Mouse (Mus musculus): ENCODE data around the gene Adh5. TPM values are rescaled to one million over a fixed set of nuclear protein-coding genes. Genes with fewer than 3 reads are reported as not detected.
"Not testable (repeated sequence)": the region's sequence is repeated elsewhere in the genome, so short reads cannot be mapped to it uniquely, and the experiment has no call there.

Gene Adh5
- polyA plus RNA-seq, 1 experiment from 2014 or later, result 237 TPM

DNA sequence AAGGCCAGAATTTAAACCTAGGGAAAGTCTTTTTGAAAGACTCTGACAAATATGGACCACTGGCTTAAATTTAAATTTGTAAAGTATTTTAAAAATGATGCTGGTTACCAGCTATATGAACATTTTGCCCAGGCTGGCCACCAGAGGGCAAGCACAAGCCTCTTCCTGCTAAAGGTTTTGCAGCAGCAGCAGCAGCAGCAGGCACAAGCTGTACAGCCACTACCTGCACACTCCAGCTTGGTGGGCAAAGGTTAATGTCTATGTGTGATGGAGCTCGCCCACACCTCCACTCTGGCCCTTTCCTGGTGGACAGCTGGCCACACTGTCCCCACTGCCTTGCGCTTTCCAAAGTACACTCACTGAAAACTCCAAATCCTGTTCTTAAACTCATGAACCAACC, 20.2 kb downstream of the Adh5 start:
- Histone ChIP-seq H3K4me2 (replicated peaks) (no peak overlapping the region), H3K27me3 (no peaks in the 10 kb centered on the region), H3K9me3 (no peaks in the 10 kb centered on the region), H3K9ac (no peak overlapping the region), H3K36me3 (peaks cover 68% of the 10 kb centered on the region), H3K4me3 (no peak overlapping the region), H3K27ac (no peak overlapping the region), H3K4me1 (no peaks in the 10 kb centered on the region)
- 82% methylated on average over 2 of the region's 2 CpGs for WGBS
- ATAC-seq (ENCODE audit: insufficient number of reproducible peaks, insufficient read depth, low FRiP score, low TSS enrichment), result no peak

GRCm38 (mm10) chr3:138463807-138464206, 20.9 kb downstream of the Adh5 start:
- H3K27ac ChIP-seq, result no peak overlapping the region
- H3K4me3 ChIP-seq, result no peak overlapping the region
- 90% methylated on average over 6 of the region's 6 CpGs for WGBS
- H3K9ac ChIP-seq, result no peak overlapping the region
- no peak overlapping the region for H3K4me2 ChIP-seq (replicated peaks)
- H3K36me3 ChIP-seq, result peaks cover 66% of the 10 kb centered on the region
- ATAC-seq (ENCODE audit: insufficient number of reproducible peaks, insufficient read depth, low FRiP score, low TSS enrichment), result no peak
- no peaks in the 10 kb centered on the region for H3K4me1 ChIP-seq
- H3K27me3 ChIP-seq, result no peaks in the 10 kb centered on the region
- no peaks in the 10 kb centered on the region for H3K9me3 ChIP-seq

DNA sequence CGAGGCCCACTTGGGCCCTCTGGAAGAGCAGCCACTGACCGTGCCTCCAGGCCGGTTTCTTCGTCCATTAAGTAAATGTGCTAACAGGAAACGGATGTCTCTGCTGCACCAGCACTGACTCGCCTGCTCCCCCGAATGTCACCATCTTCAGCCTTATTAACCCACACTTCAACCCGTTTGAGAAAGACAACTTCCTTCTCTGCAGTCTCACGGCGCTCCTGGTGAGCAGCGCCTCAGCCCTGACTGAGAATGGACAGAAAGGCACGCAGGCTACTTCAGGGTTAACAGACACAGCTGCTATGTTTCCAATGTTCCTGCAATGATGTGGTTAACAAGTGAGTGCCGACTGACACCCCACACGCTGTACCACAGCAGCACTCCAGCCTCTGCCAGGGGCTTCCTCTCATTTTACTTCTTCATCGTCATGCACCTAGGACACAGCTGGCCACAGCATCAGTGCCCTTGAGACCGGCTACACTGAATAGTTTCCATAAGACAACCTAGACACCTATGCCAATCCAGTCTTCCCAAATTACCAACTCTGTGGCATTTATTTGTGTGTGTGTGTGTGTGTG, 21.8 kb downstream of the Adh5 start:
- H3K36me3 ChIP-seq, result peaks cover 64% of the 10 kb centered on the region

GRCm38 (mm10) chr3:138466656-138467055, 23.8 kb downstream of the Adh5 start:
- not testable (repeated sequence) for ATAC-seq (ENCODE audit: insufficient number of reproducible peaks, insufficient read depth, low FRiP score, low TSS enrichment); H3K9me3 ChIP-seq; H3K27me3 ChIP-seq; H3K4me2 ChIP-seq (replicated peaks); H3K4me1 ChIP-seq; H3K4me3 ChIP-seq; H3K27ac ChIP-seq; H3K9ac ChIP-seq
- H3K36me3 ChIP-seq, result peaks cover 60% of the 10 kb centered on the region
- WGBS, result 94% methylated on average over 1 of the region's 1 CpGs

More for the DNA sequence above, 21.8 kb downstream of the Adh5 start:
- Histone ChIP-seq H3K9me3 (no peaks in the 10 kb centered on the region), H3K9ac (no peak overlapping the region), H3K4me1 (no peaks in the 10 kb centered on the region), H3K27me3 (no peaks in the 10 kb centered on the region), H3K4me3 (no peak overlapping the region), H3K27ac (no peak overlapping the region), H3K4me2 (replicated peaks) (no peak overlapping the region)
- WGBS, result 66% methylated on average over 16 of the region's 16 CpGs
- no peak for ATAC-seq (ENCODE audit: insufficient number of reproducible peaks, insufficient read depth, low FRiP score, low TSS enrichment)

DNA sequence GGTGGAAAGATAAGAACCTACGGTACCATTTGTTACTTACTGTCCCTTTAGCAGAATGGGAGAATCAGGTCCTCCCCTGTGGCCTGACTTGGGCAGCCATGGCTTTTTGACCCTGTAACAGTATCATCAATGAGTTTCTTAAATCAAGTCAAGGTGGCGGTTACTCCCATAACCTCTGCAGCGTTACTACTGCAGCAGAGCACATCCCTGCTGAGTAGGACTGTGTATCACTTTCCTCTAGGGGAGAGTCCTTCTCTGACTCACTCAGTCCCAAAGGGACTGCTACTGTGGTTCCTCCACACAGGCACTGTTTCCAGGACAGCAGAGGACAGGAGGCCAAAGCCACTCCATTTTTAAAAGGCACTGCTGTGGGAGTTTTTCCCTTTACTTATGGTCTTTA, 28.2 kb downstream of the Adh5 start:
- H3K4me3 ChIP-seq, result no peak overlapping the region
- no peak overlapping the region for H3K9ac ChIP-seq
- ATAC-seq (ENCODE audit: insufficient number of reproducible peaks, insufficient read depth, low FRiP score, low TSS enrichment), result no peak
- H3K4me1 ChIP-seq, result no peaks in the 10 kb centered on the region
- H3K27ac ChIP-seq, result no peak overlapping the region
- H3K36me3 ChIP-seq, result peaks cover 37% of the 10 kb centered on the region
- H3K4me2 ChIP-seq (replicated peaks), result no peak overlapping the region
- H3K27me3 ChIP-seq, result no peaks in the 10 kb centered on the region
- WGBS, result 62% methylated on average over 3 of the region's 3 CpGs
- no peaks in the 10 kb centered on the region for H3K9me3 ChIP-seq

- Histone ChIP-seq H3K9ac (no peak overlapping the region), H3K4me1 (no peaks in the 10 kb centered on the region), H3K36me3 (peaks cover 22% of the 10 kb centered on the region), H3K9me3 (no peaks in the 10 kb centered on the region), H3K4me3 (no peak overlapping the region), H3K27me3 (no peaks in the 10 kb centered on the region), H3K4me2 (replicated peaks) (no peak overlapping the region), H3K27ac (no peak overlapping the region)
- WGBS, result 92% methylated on average over 8 of the region's 8 CpGs
- ATAC-seq (ENCODE audit: insufficient number of reproducible peaks, insufficient read depth, low FRiP score, low TSS enrichment), result no peak
Observed at GRCm38 (mm10) chr3:138479489-138479888, 36.6 kb downstream of the Adh5 start.

DNA sequence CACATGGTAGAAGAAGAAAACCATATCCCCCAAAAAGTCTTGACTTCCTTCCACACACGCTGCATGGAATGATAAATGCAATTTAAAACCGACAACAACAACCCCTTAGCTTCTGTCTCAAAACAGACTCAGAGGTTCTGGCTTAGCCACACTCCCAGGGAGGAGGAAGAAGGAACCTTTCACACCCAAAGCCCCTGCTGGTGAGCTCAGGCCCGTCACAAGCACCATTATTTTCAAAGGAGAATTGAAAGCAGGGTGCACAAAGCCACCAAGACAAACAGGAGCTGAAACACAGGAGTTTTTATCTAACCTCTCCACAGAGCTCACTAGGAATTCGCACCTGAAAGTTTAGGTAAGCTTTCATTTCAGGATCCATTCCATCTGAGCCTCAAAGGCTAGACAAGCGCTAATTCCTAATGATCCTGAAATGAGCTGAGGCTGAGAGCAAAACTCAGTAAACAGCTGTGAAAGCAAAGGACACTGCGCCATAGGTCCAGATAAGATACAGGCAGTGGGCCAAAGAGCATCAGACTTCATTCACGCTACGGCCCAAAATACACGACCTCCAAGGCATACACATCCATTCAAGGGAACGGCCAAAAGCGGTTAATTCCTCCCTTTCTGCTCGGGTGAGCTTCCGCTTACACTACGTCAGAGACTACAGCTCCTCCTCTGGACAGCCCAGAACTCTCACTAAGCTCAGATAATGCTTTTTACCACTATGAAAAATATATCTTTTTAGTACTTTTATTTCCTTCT, 38.8 kb downstream of the Adh5 start:
- no peak overlapping the region for H3K4me3 ChIP-seq
- H3K9ac ChIP-seq, result no peak overlapping the region
- peaks cover 37% of the 10 kb centered on the region for H3K36me3 ChIP-seq
- no peak for ATAC-seq (ENCODE audit: insufficient number of reproducible peaks, insufficient read depth, low FRiP score, low TSS enrichment)
- no peak overlapping the region for H3K4me2 ChIP-seq (replicated peaks)
- H3K4me1 ChIP-seq, result no peaks in the 10 kb centered on the region
- H3K27ac ChIP-seq, result no peak overlapping the region
- no peaks in the 10 kb centered on the region for H3K9me3 ChIP-seq
- WGBS, result 81% methylated on average over 14 of the region's 14 CpGs
- no peaks in the 10 kb centered on the region for H3K27me3 ChIP-seq

DNA sequence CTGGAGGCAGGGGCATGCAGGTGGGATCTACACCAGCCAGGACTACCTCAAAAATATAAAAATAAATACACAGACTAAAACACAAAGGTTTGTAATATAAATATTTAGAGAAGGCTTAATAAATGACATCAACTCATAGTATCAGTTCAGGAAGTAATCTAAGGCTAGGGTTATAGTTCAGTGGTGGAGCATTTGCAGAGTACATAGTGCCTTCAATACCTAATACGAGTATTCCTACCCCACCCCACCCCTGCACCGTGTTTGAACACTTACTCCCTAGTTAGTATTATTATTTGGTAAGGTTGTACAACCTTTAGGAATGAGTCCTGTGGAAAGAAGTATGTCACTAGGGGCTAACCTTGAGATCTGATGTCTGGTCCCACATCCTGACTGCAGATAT, 40.3 kb downstream of the Adh5 start:
- Histone ChIP-seq H3K27ac (no peak overlapping the region), H3K36me3 (peaks cover 38% of the 10 kb centered on the region), H3K27me3 (no peaks in the 10 kb centered on the region), H3K9me3 (no peaks in the 10 kb centered on the region), H3K4me3 (no peak overlapping the region), H3K4me1 (peaks cover 6% of the 10 kb centered on the region), H3K4me2 (replicated peaks) (no peak overlapping the region), H3K9ac (no peak overlapping the region)
- 96% methylated on average over 2 of the region's 2 CpGs for WGBS
- no peak for ATAC-seq (ENCODE audit: insufficient number of reproducible peaks, insufficient read depth, low FRiP score, low TSS enrichment)

GRCm38 (mm10) chr3:138488584-138489326, 45.9 kb downstream of the Adh5 start:
- H3K27me3 ChIP-seq, result no peaks in the 10 kb centered on the region
- ATAC-seq (ENCODE audit: insufficient number of reproducible peaks, insufficient read depth, low FRiP score, low TSS enrichment), result peak; percentile 53
- WGBS, result under 1% methylated on average over 61 of the region's 61 CpGs

DNA sequence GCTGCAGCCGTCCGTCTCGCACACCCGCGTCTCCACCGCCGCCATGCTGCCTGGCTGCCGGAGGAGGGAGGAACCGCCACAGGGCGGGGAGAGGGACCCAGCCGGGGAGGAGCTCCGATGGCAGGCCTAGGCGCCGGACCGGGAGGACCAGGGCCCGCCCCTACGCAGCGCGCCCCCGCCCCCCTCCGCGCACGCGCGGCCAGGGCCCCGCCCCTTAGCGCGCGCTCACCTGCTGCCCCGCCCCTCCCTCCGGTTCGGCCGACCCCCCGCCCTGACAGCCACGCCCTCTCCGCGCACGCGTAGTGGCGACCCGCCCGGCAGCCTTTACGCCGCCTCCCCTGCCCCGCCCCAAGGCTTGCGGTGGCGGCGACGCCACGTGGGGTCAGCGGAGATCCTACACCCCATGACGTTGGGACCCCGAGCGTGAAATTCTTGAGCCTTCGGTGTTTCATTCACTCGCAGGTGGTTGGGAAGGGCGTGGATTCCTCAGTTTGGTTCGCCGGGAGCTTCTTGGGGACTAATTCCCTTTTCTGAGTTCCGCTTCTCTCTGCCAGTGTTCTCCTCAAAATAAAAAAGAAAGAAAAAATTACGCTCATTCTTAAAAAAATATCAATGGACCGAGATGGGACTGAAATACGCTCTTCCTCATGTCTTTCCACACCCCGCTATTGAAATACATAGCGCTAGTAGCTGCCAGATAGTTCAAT, 46.6 kb downstream of the Adh5 start, which contains the start of gene Metap1:
Metap1 (minus strand) TSS at position 189 of the 707 bp plus-strand sequence.
- Histone ChIP-seq H3K9ac (peak within 1 kb of the TSS; percentile 95), H3K4me2 (replicated peaks) (peak within 1 kb of the TSS; percentile 78), H3K4me1 (peaks cover 8% of the 10 kb centered on the region), H3K27me3 (no peaks in the 10 kb centered on the region), H3K27ac (peak within 1 kb of the TSS; percentile 76), H3K9me3 (no peaks in the 10 kb centered on the region), H3K36me3 (peaks cover 16% of the 10 kb centered on the region), H3K4me3 (peak within 1 kb of the TSS; percentile 91)
- under 1% methylated on average over 42 of the region's 65 CpGs for WGBS
- ATAC-seq (ENCODE audit: insufficient number of reproducible peaks, insufficient read depth, low FRiP score, low TSS enrichment), result peak; percentile 98

More at GRCm38 (mm10) chr3:138488584-138489326, 45.9 kb downstream of the Adh5 start:
- Histone ChIP-seq H3K36me3 (peaks cover 17% of the 10 kb centered on the region), H3K4me1 (peaks cover 8% of the 10 kb centered on the region), H3K9me3 (no peaks in the 10 kb centered on the region), H3K9ac (peak overlapping the region; percentile 95), H3K4me2 (replicated peaks) (peak overlapping the region; percentile 78), H3K27ac (peak overlapping the region; percentile 76), H3K4me3 (peak overlapping the region; percentile 91)

GRCm38 (mm10) chr3:138490034-138490337, 47.1 kb downstream of the Adh5 start:
- Histone ChIP-seq H3K36me3 (peaks cover 11% of the 10 kb centered on the region), H3K4me2 (replicated peaks) (peak overlapping the region; percentile 54), H3K4me3 (peak overlapping the region; percentile 91), H3K9me3 (no peaks in the 10 kb centered on the region), H3K27me3 (no peaks in the 10 kb centered on the region), H3K4me1 (peaks cover 8% of the 10 kb centered on the region), H3K9ac (peak overlapping the region; percentile 21; the same call in 1 of the 2 replicates), H3K27ac (no peak overlapping the region)
- WGBS, result 26% methylated on average over 6 of the region's 6 CpGs
- no peak for ATAC-seq (ENCODE audit: insufficient number of reproducible peaks, insufficient read depth, low FRiP score, low TSS enrichment)
